Mouse (Mus musculus): Measurements from ENCODE around the gene Traf3.

Traf3 gene

DNA sequence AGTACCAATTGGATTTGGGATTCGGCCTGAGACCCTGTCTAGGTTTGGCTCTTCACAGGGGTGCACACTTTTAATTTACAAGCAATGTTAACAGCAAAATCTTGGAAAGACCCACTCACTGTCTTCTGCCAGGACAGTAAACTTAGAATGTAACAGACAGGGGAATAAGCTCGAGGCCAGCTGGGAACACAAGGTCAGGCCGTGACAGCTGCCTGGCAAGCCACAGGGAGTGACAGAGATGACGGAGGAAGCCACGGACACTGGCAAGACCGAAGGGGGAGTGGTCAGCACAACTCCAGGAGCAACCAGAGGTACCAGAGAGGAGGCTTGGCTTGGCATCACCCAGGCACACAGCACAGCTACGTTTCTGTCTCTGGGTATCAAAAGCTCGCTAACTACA lies 140.7 kb downstream of the Traf3 start:
- no peak for DNase-seq (ENCODE audit: extremely low read depth, low read depth, low spot score)

DNA sequence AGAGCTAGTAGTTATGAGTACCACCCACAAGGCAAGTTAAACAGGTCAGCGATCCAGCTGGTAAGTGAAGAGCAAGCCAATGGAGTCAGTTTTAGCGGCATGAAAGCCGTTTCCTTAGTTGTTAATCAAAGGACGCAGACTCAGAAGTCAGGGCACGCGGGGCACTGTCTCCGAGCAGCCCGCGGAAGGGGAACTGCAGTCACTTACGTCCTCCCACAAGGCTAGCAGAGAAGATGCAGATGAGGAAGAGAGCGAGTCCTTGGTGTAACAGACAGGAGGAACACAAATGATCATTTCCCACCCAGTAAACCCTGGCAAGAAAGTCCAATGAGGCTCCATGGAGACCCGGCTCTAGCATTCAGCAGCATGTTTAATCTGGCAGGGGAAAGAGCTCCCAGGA lies 143.1 kb downstream of the Traf3 start:
- DNase-seq (ENCODE audit: extremely low read depth, low read depth, low spot score) = no peak

- no peak for DNase-seq (ENCODE audit: extremely low read depth, low read depth, low spot score)
Observed at GRCm38 (mm10) chr12:111309931-111310330, 143.8 kb downstream of the Traf3 start.

DNA sequence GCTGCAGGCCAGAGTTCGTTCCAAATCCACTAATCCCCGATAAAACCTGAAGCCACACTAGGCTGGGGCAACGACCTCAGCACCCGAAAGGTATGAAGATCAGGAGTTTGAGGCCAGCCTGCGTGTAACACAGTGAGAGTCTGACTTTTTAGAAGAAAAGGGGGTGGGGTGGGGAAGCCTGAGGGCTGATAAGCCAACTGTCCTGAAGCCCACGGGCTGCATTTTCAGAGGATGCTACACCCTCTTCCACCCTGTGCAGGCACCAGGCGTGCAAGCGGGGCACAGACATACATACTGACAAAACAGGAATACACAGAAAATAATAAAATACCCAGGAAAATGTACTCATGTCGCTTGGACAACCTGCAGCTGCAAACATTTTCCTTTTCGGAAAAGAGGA lies 145.6 kb downstream of the Traf3 start:
- no peak for DNase-seq (ENCODE audit: extremely low read depth, low read depth, low spot score)

- no peak for DNase-seq (ENCODE audit: extremely low read depth, low read depth, low spot score)
Observed at GRCm38 (mm10) chr12:111314273-111314672, 148.1 kb downstream of the Traf3 start.
